In genomic region chr14:121614461-121615170, GRCm38 (mm10) we compare ENCODE assay signal across 13 mouse cellular contexts.
DNase-seq lines count a peak whose midpoint lies in the region; ATAC-seq and TF ChIP-seq lines count a peak whose summit lies in the region.
"Had no signal": no experiment of that assay in that cellular context is flagged by ENCODE, and none has a peak within 500 bp of the region (broad histone marks: within the 10 kb centered on the region; RNA-seq: fewer than 3 reads in every experiment).

No protein-coding gene starts in this region.

- H3K27ac ChIP-seq in cerebellum, adult 2 months (ENCODE audit: insufficient read depth, low read length) = peak overlapping the region; percentile 59
- H3K27ac ChIP-seq in cortical plate, adult 2 months (ENCODE audit: insufficient read depth, low read length) = 0 out of 2 replicates have a peak overlapping the region, but pooled peaks have one; percentile 12
- no peak overlapping the region for H3K27ac ChIP-seq in intestine, embryonic 16.5 days (ENCODE audit: low read length)
- H3K27ac ChIP-seq: embryonic facial prominence, embryonic 12.5 days; heart, embryonic 13.5 days had no signal

- H3K4me2 ChIP-seq in intestine, embryonic 16.5 days (ENCODE audit: low read depth, low read length) = no peak overlapping the region
- H3K4me2 ChIP-seq: embryonic facial prominence, embryonic 12.5 days; heart, embryonic 13.5 days had no signal

- H3K4me3 ChIP-seq in cerebellum, adult 2 months (replicated peaks; ENCODE audit: insufficient read depth, low read depth, low read length) = no peak overlapping the region
- H3K4me3 ChIP-seq in cortical plate, adult 2 months (ENCODE audit: insufficient read depth, low read length) = no peak overlapping the region
- no peak overlapping the region for H3K4me3 ChIP-seq in intestine, embryonic 16.5 days (ENCODE audit: low read length)
- H3K4me3 ChIP-seq: embryonic facial prominence, embryonic 12.5 days; heart, embryonic 13.5 days had no signal

- no peak for ATAC-seq in activated CD4-positive, CD25-positive, alpha-beta regulatory T cell, adult 4 months
- ATAC-seq in intestine, embryonic 16.5 days = no peak
- ATAC-seq: CD4-positive, CD25-positive, alpha-beta regulatory T cell, adult 4 months; forebrain, embryonic 14.5 days had no signal

- peak in 1 of 2 experiments; percentile 80 for DNase-seq in cerebellum, adult 2 months
- no peak for DNase-seq in cerebellum, postnatal 4 days (ENCODE audit: low spot score in 2 of 2)
- peak; percentile 56 to 66 for DNase-seq in kidney, postnatal 25 days
- no peak for DNase-seq in kidney, postnatal 10 days
- peak; percentile 90 for DNase-seq in Muller cell, postnatal 12 days (ENCODE audit: inconsistent ontology term)
- DNase-seq: layer of hippocampus, postnatal 36 days had no signal

- H3K36me3 ChIP-seq in intestine, embryonic 16.5 days (ENCODE audit: control insufficient read depth, insufficient read depth, low read length) = no peaks in the 10 kb centered on the region; the same call in 1 of the 2 replicates
- H3K36me3 ChIP-seq: embryonic facial prominence, embryonic 12.5 days had no signal

- 21% methylated on average over 6 of the region's 6 CpGs for WGBS in cerebellum, adult 2 months
- 78% methylated on average over 6 of the region's 6 CpGs for WGBS in intestine, embryonic 16.5 days

- no peak for TF ChIP-seq CTCF in cerebellum, adult 2 months (IDR thresholded peaks at IDR 0.05; ENCODE audit: borderline replicate concordance, insufficient read depth, low read depth, low read length)
- no peak for TF ChIP-seq CTCF in cortical plate, adult 2 months (IDR thresholded peaks at IDR 0.05; ENCODE audit: extremely low read depth, insufficient read depth, low read length)

- H3K27me3 ChIP-seq in cerebellum, adult 2 months (ENCODE audit: control insufficient read depth, insufficient read depth, low read length) = no peaks in the 10 kb centered on the region
- H3K27me3 ChIP-seq in intestine, embryonic 16.5 days (replicated peaks; ENCODE audit: control insufficient read depth, insufficient read depth, low read length) = no peaks in the 10 kb centered on the region
- H3K27me3 ChIP-seq: embryonic facial prominence, embryonic 12.5 days; heart, embryonic 13.5 days had no signal

- H3K9ac ChIP-seq in intestine, embryonic 16.5 days (ENCODE audit: low read depth, low read length) = no peak overlapping the region
- H3K9ac ChIP-seq: embryonic facial prominence, embryonic 12.5 days; heart, embryonic 13.5 days had no signal

- peaks cover 48% of the 10 kb centered on the region for H3K4me1 ChIP-seq in cerebellum, adult 2 months (ENCODE audit: control insufficient read depth, insufficient read depth, low read length)
- peaks cover 18% of the 10 kb centered on the region for H3K4me1 ChIP-seq in cortical plate, adult 2 months (ENCODE audit: control insufficient read depth, insufficient read depth, low read length)
- no peaks in the 10 kb centered on the region; the same call in 1 of the 2 replicates for H3K4me1 ChIP-seq in intestine, embryonic 16.5 days (ENCODE audit: control insufficient read depth, insufficient read depth, low read length)
- H3K4me1 ChIP-seq: embryonic facial prominence, embryonic 12.5 days had no signal

- no peak for TF ChIP-seq POLR2A in cerebellum, adult 2 months (IDR thresholded peaks at IDR 0.05; ENCODE audit: borderline replicate concordance, insufficient read depth, low read length)
- no peak for TF ChIP-seq POLR2A in cortical plate, adult 2 months (IDR thresholded peaks at IDR 0.05; ENCODE audit: extremely low read depth, insufficient read depth, low read length)

- no peaks in the 10 kb centered on the region for H3K9me3 ChIP-seq in intestine, embryonic 16.5 days (ENCODE audit: control insufficient read depth, low read length)
- H3K9me3 ChIP-seq: embryonic facial prominence, embryonic 12.5 days; heart, embryonic 13.5 days had no signal

Comparison
In these comparisons a context has a peak if more than half of its experiments do, and no peak if none do; other contexts are left out.
1. DNase-seq: peak in kidney, postnatal 25 days (2 of 2) and Muller cell, postnatal 12 days (single experiment); none in cerebellum, postnatal 4 days (0 of 2) and kidney, postnatal 10 days (single experiment).